Mouse (Mus musculus) Patski (cell line): ENCODE results near the gene Dpm3. TPM values are rescaled to one million over a fixed set of nuclear protein-coding genes. Genes with fewer than 3 reads are reported as not detected.
"Not testable (repeated sequence)": the region's sequence is repeated elsewhere in the genome, so short reads cannot be mapped to it uniquely, and the experiment has no call there.

Source experiments
- ATAC-seq: fragments of 100-300 bp; one replicate; pipeline ENCODE4 v1.8.0; 2021
- CTCF ChIA-PET: fragments of 350-600 bp; sonication (Branson Sonifier 250); formaldehyde crosslinking; loops from one replicate; lab custom pipeline; 2022; ENCODE audit warnings: inconsistent platforms; lab: Charles Lee
- POLR2A ChIA-PET: fragments of 350-600 bp; sonication (Branson Sonifier 250); formaldehyde crosslinking; loops from one replicate; lab custom pipeline; 2022; ENCODE audit warnings: antibody characterized with exemption, inconsistent platforms; lab: Charles Lee
- DNase-seq: peaks from one replicate; pipeline ENCODE4 v3.0.0-alpha.2; 2011; ENCODE audit warnings: low read depth, low spot score
- H3K27me3 ChIP-seq: fragments of 371-371 bp; one replicate; pipeline ENCODE4 v1.5.1; 2021
- CTCF ChIP-seq: fragments of 100-300 bp; IDR thresholded peaks from one replicate; pipeline ENCODE4 v1.5.1; 2021
- in situ Hi-C: fragments of 300-500 bp; cut with MboI; formaldehyde crosslinking; loops from 3 replicates; pipeline ENCODE4 v1.11.1; 2018; ENCODE audit warnings: low pct_unique_long_range_greater_than_20kb, mixed read lengths
- polyA plus RNA-seq: library from polyadenylated mRNA; unstranded; gene quantifications from one replicate; pipeline ENCODE4 v1.2.3, GENCODE M21; 2021

Gene Dpm3
- polyA plus RNA-seq = 104 TPM

DNA sequence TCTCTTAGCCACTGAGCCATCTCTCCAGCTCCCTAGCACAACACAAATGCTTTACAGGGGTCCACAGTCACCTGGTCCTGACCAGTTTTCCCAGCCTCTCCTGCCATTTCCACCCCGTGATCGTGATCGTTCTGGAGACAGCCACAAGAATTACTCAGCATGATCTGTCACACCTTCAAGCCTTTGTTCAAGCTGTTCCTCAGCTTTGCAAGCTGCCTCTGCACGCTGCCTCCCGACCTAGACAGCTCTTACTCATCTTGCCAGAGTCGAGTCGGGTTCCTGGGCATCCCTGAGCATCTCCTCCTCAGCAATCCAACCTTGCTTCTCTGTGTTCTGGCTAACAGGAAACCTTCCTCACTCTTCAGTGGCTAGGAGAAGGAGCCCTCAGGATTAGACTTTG, at the start of gene Dpm3:
TSS of gene Dpm3 (plus strand) at position 283 of the 400 bp plus-strand sequence.
- no peak for DNase-seq
- peaks cover 20% of the 10 kb centered on the region for H3K27me3 ChIP-seq
- POLR2A ChIA-PET = interaction anchor here (1.2 kb wide), 2 partner anchors 9 to 10 kb away, joined by 3 read pairs; no protein-coding TSS in a partner anchor
- no peak for TF ChIP-seq CTCF
- no peak for ATAC-seq
- in situ Hi-C loops = no loop called here
- CTCF ChIA-PET = interaction anchor here (1.4 to 5.0 kb wide), 3 partner anchors 9 to 23 kb away, joined by 5 to 25 read pairs (median 22); partner anchors contain the start of genes Efna1, Krtcap2 and Trim46

DNA sequence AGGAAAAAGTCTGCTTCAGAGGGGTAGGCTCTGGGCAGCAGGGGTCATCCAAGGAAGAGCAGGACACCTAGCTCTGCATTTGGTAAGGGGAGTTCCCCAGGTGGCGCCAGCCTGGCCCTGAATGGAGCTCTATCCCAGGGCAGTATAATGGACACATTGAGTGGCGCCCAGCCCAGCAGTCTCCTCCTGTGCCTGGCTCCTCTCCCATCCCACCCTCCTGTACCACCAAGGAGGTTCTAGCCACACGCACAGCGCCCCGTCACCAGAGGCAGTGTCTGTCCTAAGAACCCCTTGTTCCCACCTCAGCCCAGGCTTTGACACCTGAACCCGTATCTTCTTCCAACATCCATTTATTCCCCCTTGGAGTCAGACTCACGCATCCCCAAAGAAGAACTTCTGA, 49.4 kb upstream of the Dpm3 start:
- no peaks in the 10 kb centered on the region for H3K27me3 ChIP-seq
- ATAC-seq (no peak), DNase-seq (no peak)
- in situ Hi-C loops = loop anchor here (25.0 kb wide), 1 partner anchor 522 kb away; the partner anchor contains the start of gene Khdc4
- POLR2A ChIA-PET = interaction anchor here (0.8 kb wide), 1 partner anchor 106 kb away, joined by 4 read pairs; no protein-coding TSS in a partner anchor
- TF ChIP-seq CTCF = no peak
- CTCF ChIA-PET = interaction anchor here (0.8 kb wide), 1 partner anchor 118 kb away, joined by 3 read pairs; no protein-coding TSS in a partner anchor

DNA sequence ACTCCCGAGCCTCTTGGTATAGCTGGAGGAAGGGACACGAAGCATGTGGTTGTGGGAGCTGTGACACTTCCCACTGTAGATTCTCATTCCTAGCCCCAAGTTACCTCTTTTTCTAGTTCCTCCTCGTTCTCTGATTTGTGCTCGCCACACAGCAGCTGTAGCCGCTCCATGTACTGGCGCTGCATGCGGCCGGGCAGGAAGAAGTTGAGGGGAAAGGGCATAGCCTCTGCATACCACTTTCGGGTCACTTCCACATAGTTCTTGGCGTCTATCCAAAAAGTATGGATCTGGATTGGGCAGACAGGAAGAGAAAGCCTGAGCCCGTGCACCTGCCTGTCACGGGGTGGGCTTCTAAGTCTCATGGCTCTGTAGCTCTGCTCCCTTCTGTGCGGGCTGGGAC, 49.0 kb upstream of the Dpm3 start:
- TF ChIP-seq CTCF = no peak
- ChIA-PET CTCF (interaction anchor here (0.8 to 1.4 kb wide), 6 partner anchors 13 to 152 kb away, joined by 3 to 5 read pairs (median 3); no protein-coding TSS in a partner anchor), POLR2A (interaction anchor here (0.8 to 1.0 kb wide), 2 partner anchors 106 to 120 kb away, joined by 3 to 4 read pairs; no protein-coding TSS in a partner anchor)
- DNase-seq = no peak
- in situ Hi-C loops = loop anchor here (25.0 kb wide), 1 partner anchor 523 kb away; the partner anchor contains the start of gene Khdc4
- H3K27me3 ChIP-seq = no peaks in the 10 kb centered on the region
- no peak for ATAC-seq

DNA sequence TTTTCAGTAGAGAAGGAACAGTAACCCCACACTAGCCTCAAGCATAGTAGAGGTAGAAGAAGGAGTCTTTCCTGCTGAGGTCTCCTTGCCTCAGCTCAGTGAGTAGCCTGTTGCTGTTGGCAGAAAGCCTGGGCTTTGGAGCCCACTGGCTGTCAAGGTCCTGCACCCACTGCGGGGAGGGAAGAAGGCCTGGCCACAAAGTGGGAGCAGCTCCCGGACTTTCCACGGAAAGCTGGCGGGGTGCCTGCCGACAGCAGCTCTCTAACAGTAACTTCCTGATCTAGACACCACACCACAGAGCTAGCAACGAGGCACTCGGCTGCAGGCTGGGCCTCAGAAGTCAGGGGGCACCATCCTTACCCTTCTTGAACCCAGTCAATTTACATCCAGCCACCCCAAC, 48.4 kb upstream of the Dpm3 start:
- TF ChIP-seq CTCF = no peak
- POLR2A ChIA-PET = interaction anchor here (0.8 to 1.5 kb wide), 4 partner anchors 8 to 121 kb away, joined by 3 to 5 read pairs (median 4); partner anchors contain the start of genes Gba and Gm43738
- ATAC-seq (no peak), DNase-seq (peak; percentile 25)
- CTCF ChIA-PET = interaction anchor here (0.8 to 1.4 kb wide), 8 partner anchors 8 to 152 kb away, joined by 3 to 5 read pairs (median 3); partner anchors contain the start of gene Gba
- no peaks in the 10 kb centered on the region for H3K27me3 ChIP-seq
- in situ Hi-C loops = loop anchor here (25.0 kb wide), 1 partner anchor 523 kb away; the partner anchor contains the start of gene Khdc4

DNA sequence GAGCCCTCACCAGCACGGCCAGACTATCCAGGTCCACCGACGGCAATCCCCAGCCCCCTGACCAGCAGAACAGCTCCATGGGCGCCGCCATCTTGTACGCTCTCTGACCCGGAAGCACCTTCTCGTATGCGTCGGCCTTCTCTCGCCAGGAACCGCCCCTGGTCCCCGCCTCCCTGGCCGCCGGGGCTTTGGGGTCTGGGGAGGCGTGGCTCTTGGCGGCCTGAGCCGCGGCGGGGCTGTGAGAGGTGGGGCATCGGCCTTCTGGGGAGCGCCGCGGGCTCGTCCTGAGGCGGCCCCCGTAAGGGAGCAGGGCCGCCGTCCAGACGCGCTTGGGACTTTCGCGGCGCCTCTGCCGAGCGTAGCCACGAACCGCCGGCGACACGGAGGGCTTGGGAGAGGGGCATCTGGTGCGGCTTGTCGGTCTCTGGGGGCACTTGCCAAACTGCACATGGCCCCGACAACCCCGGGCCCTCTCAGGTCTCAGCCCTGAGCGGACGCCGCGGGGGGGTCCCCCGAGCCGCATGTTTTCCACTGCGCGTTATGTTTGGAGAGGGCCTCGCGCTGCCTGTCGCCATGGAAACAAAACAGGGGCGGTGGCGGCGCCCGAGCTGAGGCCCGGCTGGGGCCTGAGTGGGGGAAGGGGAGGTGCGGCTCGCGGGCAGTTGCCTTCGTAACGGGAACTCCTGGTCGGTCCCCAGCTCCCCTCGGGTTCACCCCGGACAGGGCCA, 45.2 kb upstream of the Dpm3 start:
- TF ChIP-seq CTCF = no peak
- ATAC-seq (peak; percentile 76), DNase-seq (peak; percentile 64)
- ChIA-PET POLR2A (interaction anchor here (0.5 to 2.5 kb wide), 8 partner anchors 10 to 126 kb away, joined by 3 to 10 read pairs (median 4); partner anchors contain the start of genes Fdps and Gba), CTCF (interaction anchor here (2.3 kb wide), 1 partner anchor 10 kb away, joined by 6 read pairs; no protein-coding TSS in a partner anchor)
- in situ Hi-C loops = loop anchor here (25.0 kb wide), 1 partner anchor 527 kb away; the partner anchor contains the start of gene Khdc4
- no peaks in the 10 kb centered on the region for H3K27me3 ChIP-seq

DNA sequence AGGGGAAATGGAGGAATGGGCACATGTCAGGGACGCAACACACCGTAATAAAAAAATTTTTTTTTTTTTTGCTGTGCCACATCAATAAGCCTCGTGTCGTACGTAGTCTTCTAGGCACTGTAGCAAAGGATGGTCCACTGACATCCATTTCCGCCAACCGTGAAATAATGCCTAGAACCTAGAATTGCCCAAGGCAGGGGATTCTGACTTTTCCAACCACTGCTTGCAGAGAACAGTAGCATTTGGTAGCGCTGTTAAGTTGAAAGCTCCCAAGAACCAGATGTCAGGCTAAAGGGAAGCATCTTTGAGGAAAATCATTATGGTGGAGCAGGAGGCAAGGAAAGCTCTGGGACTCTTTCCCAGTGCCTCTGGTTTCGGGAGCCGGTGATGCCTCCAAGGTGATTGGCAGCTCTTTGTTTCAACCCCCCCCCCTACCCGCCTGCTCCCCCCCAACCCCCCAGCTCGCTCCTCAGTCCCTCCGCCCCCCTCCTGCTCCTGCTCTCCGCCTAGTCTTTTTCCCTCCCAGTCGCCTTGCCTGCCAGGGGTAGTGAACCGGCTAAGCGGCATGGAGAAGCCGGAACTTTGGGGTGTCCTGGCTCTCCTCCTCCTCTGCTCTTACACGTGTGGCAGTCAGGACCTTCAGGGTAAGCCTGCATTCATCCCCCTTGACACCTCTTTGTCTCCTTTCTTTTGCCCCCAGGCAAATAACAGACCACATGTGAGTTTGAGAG, 44.3 kb upstream of the Dpm3 start, which contains the start of gene Thbs3:
TSS of gene Thbs3 (plus strand) at position 500 of the 731 bp plus-strand sequence.
- in situ Hi-C loops = loop anchor here (5.0 to 25.0 kb wide), 2 partner anchors 128 to 528 kb away; partner anchors contain the start of gene Khdc4
- POLR2A ChIA-PET = interaction anchor here (0.7 to 2.5 kb wide), 6 partner anchors 14 to 127 kb away, joined by 3 to 10 read pairs (median 4); partner anchors contain the start of gene Fdps
- CTCF ChIA-PET = interaction anchor here (1.0 to 2.3 kb wide), 5 partner anchors 8 to 125 kb away, joined by 3 to 6 read pairs (median 4); partner anchors contain the start of gene Mtx1
- no peak for TF ChIP-seq CTCF
- DNase-seq (no peak), ATAC-seq (no peak)
- H3K27me3 ChIP-seq = no peaks in the 10 kb centered on the region

DNA sequence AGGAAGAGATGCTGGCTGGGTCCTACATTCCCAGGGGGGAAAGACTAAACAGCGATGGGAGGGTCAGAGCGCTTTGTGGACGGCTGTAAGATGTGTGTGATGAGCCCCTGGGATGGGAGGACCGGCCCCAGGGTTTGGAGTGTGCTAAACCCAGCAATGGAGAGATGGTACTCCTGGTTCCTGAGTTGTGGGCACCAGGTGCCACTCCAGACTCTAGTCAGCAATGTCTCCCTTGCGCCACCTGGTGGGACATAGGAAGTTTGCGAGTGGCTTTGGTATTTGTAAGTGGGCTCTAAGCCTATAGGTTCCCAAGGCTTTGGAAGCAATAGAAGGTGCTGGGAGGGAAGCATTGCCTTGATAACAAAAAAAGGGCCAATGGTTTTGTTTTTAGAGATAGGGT, 43.3 kb upstream of the Dpm3 start:
- CTCF ChIA-PET = interaction anchor here (1.0 to 2.3 kb wide), 5 partner anchors 9 to 126 kb away, joined by 3 to 6 read pairs (median 4); partner anchors contain the start of gene Mtx1
- peak; percentile 73 for DNase-seq
- H3K27me3 ChIP-seq = no peaks in the 10 kb centered on the region
- POLR2A ChIA-PET = no interaction called here
- in situ Hi-C loops = loop anchor here (5.0 to 25.0 kb wide), 2 partner anchors 129 to 529 kb away; partner anchors contain the start of gene Khdc4
- ATAC-seq = no peak
- TF ChIP-seq CTCF = no peak

DNA sequence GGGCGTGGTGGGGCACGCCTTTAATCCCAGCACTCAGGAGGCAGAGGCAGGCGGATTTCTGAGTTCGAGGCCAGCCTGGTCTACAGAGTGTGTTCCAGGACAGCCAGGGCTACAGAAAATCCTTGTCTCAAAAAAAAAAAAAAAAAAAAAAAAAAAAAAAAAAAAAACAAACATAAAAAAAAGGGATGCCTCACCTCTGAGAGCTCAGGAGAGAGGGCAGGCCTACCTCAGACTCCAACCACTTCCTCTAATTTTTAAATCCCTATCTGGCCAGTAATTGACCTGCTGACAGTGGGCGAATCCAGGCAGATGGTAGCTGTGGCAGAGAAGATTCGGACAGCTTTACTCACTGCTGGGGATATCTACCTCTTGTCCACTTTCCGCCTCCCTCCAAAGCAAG, 42.8 kb upstream of the Dpm3 start:
- POLR2A ChIA-PET, ATAC-seq, DNase-seq, H3K27me3 ChIP-seq: not testable (repeated sequence)
- CTCF ChIA-PET = interaction anchor here (0.8 to 2.1 kb wide), 5 partner anchors 9 to 129 kb away, joined by 3 to 6 read pairs (median 4); partner anchors contain the start of gene Mtx1
- in situ Hi-C loops = loop anchor here (5.0 to 25.0 kb wide), 2 partner anchors 129 to 529 kb away; partner anchors contain the start of gene Khdc4

DNA sequence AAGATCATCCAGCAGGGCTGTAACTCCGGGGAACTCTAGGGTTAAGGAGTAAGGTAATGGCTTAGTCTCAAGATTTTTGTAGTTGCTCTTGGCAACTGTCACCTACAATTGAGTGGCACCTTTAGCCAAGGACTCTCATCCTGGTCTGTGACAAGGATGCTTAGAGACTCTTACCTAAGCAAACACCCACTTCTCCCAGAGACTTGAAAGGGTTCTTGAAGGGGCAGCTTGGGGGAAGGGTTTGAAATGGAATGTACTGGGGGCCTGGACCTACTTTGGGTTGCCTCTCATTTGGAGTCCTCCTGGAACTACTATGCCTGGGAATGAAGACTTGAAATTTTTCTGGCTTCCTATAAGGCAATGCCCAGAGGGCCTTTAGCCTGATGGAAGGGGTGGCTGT, 40.9 kb upstream of the Dpm3 start:
- in situ Hi-C loops = loop anchor here (5.0 to 25.0 kb wide), 2 partner anchors 131 to 531 kb away; partner anchors contain the start of gene Khdc4
- no peaks in the 10 kb centered on the region for H3K27me3 ChIP-seq
- POLR2A ChIA-PET = interaction anchor here (2.0 kb wide), 1 partner anchor 16 kb away, joined by 4 read pairs; no protein-coding TSS in a partner anchor
- CTCF ChIA-PET = interaction anchor here (1.1 to 2.1 kb wide), 2 partner anchors 25 to 131 kb away, joined by 6 read pairs; no protein-coding TSS in a partner anchor
- TF ChIP-seq CTCF = no peak
- no peak for DNase-seq
- ATAC-seq = no peak
